Mouse (Mus musculus): Measurements from ENCODE around the gene Arid1b.
A peak's percentile ranks its signal among the peaks of the same experiment; 100 is the strongest.
"Not testable (repeated sequence)": the region's sequence is repeated elsewhere in the genome, so short reads cannot be mapped to it uniquely, and the experiment has no call there.

The Arid1b gene

DNA sequence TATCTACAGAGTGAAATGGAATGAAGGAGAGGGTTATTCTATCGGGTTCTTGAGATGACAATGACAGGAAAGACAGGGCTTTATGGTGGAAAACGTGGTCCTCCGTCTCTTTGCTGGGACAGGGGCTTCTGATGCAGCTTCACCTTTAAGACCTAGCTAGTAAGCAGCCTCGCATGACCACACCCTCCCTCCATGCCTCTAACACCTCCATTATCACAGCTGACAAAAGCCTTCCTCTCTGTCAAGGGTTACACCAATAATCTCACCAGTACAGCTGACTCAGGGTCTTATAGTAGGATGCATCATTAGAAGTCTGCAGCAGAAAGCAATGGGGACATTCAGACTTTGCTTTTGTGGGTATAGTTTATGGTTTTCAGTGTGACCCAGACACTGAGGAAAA is 116.0 kb downstream of the Arid1b start:
- DNase-seq (ENCODE audit: low read depth, low spot score): no peak

DNA sequence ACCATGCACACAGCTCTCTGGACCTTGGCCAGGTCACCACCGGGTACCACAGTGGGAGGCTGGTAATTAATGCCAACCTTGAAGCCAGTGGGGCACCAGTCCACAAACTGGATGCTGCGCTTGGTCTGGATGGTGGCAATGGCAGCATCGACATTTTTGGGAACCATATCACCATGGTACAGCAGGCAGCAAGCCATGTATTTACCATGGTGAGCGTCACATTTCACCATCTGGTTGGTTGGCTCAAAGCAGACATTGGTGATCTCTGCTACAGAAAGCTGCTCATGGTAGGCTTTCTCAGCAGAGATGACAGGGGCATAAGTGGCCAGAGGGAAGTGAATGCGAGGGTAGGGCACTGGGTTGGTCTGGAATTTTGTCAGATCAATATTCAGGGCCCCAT is 116.8 kb downstream of the Arid1b start:
- DNase-seq (ENCODE audit: low read depth, low spot score): not testable (repeated sequence)

DNA sequence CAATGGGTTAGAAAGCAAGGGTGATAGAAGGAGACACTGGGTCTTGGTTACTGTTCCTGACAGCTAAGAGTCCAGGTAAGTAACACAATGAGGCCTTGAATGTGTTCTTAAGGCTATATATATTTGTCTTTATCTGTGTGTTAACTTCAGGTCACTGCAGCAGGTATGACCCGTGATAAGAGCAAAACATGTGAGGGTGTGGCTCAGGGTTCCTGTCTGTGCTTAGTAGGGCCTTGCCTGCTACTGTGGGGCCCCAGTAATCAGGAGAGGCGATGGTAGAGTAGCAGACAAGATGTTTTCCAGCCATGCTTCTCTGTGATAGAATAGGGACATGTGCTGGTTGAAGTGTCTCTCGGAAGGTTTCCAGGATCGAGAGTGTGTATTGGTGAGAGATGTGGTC is 118.0 kb downstream of the Arid1b start:
- DNase-seq (ENCODE audit: low read depth, low spot score): no peak

DNA sequence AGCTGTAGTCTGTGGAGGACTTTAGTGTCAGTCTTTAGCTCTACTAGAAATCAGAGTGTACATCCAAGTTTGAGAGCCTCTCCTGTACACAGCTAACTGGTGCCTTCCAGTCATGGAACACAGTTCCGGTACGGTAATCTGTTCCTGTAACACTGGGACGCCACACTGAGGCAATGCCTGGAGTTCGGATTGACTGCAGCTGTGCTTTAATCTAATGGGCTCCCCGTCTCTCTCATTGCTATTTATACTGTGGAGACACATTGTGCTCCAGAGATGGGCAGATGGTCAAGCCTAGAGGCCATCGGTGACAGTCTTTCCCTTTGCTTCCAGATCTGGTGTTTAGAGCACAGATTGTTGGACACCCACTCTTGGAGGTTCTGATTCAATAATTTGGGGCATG is 121.8 kb downstream of the Arid1b start:
- DNase-seq (ENCODE audit: low read depth, low spot score): no peak

DNA sequence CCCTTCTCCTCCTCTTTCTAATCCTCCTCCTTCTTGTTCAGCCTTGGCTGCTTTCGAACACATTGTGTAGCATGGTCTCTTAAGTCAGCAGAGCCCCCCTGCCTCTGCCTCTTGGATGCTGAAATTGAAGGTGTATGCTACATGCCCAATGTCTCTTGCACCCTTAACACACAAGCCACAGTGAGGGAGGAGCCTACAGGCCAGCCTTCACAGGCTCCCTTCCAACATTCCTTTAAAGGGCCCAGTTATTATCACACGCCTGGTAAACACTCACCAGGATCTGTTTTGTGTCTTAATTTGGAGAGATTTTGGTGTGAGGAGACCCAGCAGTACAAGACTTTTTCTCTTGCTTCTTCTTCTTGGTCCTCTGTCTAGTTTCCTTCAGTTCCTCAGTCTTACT is 122.9 kb downstream of the Arid1b start:
- DNase-seq (ENCODE audit: low read depth, low spot score): no peak

DNA sequence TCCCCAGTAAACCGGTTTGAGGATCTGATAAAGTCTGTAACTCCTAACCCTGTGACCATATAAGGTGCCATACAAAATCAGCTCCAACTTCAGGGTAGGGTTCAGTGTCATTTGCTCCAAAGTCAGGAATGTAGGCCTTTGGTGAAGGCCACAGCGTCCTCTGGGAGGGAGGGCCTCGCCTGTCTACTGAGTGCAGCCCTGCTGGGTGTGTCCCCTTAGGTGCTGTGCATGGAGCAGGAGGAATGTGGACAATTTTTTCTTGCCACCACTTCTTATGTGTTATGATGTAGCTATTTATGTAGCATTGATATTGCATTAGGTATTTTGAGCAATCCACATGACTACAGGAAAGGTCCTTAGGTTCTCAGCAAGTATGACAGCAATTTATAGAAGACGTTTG is 124.0 kb downstream of the Arid1b start:
- DNase-seq (ENCODE audit: low read depth, low spot score): no peak

DNA sequence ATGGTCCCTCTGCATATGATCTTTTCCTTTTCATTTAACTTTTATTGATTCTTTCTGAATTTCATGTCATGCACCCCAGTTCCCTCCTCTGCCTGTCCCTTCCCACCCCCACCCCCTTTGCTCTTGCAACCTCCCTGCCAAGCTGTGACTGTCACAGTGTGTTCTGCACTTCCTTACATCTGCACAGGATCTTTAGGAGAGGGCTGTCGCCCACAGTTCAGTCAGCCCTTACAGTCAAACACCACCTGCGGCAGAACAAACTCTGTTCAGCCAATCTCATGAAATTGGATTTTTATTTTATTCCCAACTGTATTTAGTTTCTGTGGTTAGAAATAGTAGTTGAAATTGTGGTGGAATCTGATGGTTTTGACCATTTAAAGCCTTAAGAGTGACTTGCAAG is 130.5 kb downstream of the Arid1b start:
- DNase-seq (ENCODE audit: low read depth, low spot score): no peak

DNA sequence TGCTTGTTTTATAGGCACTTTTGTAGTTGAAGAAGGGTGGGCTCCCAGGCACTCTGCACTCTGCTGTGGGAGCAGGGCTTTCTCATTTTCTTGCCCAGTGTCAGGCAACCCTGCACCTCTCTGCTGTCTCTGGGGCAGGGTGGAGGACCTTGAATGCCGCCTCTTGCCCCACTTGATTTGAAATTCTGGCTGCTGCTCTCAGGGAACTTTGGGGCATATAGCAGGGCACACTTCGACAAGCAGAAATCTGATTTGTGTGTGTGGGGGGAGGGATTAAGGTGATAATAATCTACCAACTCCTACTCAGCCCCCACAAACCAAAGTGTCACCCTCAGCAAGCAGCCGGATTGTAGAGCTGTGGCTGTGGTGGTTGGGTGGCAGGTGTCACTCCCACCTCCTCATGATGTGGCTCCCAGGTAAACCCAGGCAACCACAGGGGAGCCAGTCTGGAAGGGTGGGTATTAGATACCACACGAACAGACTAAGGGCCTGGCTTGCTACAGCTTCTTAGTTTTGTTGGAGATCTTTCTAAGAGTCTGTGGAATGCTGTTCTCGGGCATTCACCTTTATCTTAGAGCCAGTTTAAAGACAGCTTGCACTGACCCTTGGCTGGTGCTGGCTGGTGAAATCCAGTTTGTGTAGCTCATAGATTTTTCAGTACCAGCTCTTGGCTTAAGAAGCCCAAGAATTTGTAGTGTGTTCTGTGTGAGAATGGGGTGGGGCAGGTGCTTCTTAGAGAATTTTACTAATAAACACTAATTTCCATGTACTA is 131.1 kb downstream of the Arid1b start:
- no peak for DNase-seq (ENCODE audit: low read depth, low spot score)

DNA sequence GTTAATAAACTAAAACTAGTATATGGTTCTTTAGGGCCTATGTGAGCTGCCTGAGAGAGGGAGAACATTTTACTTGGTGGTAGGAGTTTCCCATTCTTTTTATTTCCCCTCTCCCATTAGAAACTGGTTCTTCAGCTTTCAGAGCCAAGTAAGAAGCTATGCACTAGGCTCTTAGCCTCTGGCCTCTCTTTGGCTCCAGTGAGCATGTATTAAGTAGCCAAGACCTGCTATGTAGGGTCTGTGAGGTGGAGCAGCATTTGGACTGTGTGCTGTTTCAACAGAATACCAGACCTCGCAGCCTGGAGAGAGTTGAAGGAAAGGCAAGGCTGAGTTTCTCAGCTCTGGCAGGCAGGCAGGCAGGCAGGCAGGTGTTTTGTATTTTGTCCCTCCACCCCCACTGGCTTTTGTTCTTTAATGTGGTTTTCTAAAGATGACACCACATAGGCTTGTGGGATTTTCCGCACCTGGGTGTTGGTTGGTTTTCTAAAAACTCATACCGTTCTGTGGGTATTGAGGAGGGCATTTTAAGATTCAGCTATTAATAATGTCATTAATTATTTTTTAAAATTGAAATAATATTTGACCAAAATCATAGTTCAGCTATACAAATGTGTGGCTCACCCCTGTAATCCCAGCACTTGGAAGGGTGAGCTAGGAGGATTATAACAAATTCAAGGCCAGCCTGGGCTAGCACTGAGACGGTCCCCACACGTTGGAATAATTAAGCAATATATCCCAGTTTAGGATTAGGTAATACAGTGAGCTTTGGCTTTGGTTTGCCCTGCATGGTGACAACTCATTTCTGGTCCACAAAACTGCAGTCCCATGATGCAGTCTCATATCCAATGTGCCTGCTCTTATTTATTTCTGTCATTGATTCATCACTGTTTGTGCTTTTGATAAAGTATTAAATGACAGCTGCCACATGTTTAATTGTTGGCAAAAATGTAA is 132.0 kb downstream of the Arid1b start:
- no peak for DNase-seq (ENCODE audit: low read depth, low spot score)

DNA sequence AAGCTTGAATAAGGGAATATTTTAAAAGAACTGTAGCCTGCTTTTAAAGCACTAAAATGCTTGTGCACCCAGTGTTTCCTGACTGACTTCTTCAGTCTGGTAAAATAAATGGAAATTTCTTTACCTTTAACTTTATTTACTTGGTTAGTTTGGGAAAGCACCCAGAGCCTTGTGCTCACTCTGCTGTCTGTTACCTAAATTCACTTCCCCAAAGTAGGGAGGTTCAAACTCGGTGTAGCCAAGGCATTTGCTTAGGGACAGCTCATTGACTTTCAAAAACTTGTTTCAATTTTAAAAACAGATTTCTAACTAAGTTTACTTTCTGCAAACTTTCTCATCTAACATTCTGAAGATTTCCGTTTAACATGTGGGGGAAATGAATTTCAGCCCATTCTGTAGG is 135.5 kb downstream of the Arid1b start:
- DNase-seq (ENCODE audit: low read depth, low spot score): no peak

DNA sequence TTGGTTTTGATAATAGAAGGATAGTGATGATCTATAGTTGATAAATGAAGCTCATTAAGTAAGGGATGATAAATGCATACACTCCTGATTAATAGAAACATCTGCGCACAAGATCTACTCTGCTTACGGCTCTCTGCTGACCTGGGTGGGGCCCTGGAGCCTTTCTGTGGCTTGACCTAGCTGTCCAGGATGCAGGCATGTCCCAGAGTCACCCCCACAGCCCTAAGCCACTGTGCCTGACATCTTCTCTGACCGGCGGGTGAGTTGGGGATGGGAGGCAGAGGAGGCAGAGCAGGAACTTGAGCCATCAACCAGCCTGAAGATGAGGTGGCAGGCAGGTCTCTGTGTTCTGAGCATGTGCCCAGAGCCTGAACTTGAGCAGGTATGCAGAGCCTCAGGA is 136.0 kb downstream of the Arid1b start:
- no peak for DNase-seq (ENCODE audit: low read depth, low spot score)

DNA sequence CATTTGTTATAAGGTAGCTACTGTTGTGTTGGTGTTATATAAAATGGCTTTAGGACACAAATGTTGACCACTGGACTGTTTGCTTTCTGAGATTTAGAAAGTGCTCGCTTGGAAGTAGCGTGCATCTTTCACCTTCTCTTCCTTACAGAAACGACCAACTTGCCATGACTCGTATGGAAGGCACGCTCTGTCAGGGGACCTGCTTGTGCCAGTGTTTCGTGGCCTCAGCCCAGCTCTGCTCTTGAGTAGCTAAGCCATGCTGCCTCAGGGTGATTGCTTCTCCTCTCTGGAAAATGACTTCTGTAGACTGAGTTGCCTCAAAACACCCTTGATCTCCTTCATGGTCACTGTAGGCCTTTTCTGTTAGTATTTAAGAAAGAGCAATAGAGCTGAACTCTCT is 137.6 kb downstream of the Arid1b start:
- no peak for DNase-seq (ENCODE audit: low read depth, low spot score)

DNA sequence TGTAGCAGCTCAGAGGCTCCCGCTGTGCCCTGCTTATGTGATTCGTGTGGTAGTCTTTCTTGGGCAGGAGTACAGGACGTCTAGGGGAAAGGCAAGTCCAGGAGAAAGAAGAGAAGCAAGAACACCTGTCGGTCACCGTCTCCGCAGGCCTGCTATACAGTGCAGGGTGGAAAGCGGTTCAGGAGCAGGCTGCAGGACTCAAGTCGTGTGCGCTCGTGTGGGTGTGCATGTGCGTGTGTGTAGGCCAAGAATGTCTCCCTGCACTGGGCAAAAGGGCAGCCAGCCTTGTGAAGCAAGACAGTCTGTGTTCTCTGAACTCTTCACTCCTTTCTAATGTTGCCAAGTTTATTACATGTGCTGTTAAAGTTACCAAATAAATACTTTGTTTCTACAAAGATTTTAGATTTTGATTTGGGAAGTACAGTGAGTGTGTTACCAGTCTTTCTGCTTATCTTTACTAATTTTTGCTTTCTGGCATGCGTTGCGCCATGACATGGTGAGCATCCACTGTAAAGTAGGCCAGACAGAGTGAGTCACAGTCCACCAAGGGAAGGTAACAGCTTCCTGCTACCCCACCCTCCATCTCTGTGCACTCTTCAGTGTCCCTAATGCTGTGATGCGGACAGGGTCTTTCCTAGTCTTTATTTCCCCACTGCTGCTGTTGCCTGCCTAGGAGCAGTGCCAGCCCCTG is 138.3 kb downstream of the Arid1b start:
- DNase-seq (ENCODE audit: low read depth, low spot score): no peak

DNA sequence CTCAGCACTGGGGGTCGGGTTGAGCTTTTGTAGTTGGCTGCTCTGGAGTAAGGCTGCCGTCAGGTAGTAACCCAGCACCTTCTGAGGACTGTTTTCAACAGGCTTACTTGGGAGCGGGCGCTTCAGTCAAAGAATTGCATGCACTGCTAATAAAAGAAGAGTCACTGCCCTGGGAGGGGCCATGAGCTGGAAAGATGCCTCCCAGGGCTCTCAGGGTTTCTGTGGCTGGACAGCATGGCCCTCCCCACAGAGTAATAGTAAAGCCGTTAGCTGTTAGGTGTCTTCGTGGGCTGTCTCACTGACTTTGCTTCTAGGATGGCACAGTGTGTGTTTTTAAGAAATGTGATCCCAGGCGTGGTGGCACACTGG is 138.8 kb downstream of the Arid1b start:
- no peak for DNase-seq (ENCODE audit: low read depth, low spot score)

DNA sequence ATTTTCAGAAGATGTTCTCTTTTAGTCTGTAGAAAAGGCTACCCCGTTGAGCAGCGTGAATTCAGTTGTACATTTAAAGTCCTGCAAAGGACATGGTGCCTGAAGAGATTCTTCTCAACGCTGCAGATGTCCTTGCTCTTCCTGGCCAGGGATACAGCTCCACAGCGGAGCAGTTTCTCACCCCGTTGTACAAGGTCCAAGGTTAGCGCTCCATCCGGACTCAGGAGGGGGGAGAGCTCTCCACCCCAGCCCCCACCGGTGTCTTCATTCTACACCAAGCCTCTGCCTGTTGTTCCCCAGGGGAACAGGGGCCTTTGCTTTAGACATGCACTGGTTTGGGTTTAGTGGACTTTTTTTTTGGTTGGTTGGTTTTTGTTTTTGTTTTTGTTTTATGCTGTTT is 139.7 kb downstream of the Arid1b start:
- no peak for DNase-seq (ENCODE audit: low read depth, low spot score)

DNA sequence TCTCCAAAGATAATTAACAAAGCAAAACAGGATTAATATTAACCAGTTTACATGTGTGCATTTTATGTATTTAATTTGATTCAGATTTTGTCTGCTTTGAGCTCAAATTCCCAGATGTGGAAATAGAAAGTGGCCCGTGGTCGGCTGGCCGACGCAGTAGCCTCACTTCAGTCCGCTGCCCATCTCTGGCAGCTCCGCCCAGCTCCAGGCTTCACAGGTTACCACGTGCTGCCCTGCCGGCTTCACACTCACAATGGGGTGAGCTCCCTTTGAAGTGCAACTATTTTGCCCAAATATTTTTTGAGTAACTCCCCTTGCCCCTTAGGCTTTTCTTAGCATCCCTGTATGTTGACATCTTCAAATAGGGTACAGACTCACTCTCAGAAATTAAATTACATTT is 140.1 kb downstream of the Arid1b start:
- no peak for DNase-seq (ENCODE audit: low read depth, low spot score)

DNA sequence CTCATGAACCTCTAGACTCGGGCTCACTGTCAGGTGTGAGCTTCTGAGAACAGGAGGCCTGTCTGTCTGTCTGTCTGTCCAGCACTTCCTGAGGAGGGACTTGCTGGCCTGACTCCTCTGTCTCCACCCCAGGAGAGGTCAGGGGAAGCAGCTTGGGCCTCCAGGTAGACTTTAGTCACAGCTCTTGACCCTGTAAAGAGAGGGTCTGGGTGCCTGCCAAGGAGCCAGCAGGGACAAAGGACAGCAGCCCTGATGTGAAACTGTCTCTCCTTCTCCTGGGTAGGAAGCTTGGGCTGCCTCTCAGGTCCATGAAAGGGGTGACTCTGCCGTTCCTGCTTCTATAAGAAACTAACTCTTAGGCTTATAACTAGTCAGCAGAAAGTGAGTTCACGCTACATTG is 143.8 kb downstream of the Arid1b start:
- DNase-seq (ENCODE audit: low read depth, low spot score): no peak

DNA sequence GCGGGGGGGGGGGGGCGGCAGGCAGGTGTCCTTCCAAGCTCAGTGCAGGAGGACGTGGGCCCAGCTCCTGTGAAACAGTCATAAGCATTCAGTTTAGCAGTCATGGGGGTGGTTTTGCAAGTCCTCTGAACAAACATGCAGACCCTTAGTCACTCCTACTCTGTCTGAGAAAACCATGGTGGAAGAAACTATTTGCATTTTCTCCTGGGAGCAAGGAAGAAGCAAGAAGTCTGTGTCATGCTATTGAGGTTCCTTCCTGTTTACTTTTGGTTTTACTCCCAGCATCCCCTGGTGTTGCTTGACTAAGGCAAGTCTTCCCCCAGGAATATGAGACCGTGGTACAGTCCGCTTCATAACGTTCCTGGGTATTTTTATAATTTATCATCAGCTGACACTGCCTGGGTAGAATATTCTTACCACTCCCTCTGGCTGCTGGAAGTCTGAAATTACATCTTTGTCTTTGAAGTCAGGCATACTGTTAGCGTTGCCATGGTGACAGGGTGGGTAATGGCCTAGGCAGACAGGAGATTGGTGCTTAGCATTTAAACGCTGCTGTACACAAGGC is 144.6 kb downstream of the Arid1b start:
- DNase-seq (ENCODE audit: low read depth, low spot score): peak; percentile 91

DNA sequence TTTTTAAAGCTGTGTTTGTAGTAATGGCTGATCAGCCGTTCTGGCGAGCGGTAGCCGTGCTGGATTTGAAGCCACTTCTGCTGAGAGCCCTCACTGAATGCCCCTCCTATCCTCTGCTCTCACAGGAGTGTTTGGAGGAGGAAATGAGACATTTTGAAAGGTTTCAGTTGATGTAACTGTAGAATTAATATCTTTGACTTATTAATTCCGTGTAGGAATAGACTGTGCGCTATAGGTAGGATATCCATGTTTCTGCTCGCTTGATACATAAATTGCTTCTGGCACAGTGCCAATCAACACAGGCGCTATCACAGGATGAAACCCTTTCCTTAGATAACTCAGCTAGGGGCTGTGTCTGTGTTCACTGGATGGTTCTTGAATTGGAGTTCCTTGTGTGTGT is 145.4 kb downstream of the Arid1b start:
- DNase-seq (ENCODE audit: low read depth, low spot score): no peak

DNA sequence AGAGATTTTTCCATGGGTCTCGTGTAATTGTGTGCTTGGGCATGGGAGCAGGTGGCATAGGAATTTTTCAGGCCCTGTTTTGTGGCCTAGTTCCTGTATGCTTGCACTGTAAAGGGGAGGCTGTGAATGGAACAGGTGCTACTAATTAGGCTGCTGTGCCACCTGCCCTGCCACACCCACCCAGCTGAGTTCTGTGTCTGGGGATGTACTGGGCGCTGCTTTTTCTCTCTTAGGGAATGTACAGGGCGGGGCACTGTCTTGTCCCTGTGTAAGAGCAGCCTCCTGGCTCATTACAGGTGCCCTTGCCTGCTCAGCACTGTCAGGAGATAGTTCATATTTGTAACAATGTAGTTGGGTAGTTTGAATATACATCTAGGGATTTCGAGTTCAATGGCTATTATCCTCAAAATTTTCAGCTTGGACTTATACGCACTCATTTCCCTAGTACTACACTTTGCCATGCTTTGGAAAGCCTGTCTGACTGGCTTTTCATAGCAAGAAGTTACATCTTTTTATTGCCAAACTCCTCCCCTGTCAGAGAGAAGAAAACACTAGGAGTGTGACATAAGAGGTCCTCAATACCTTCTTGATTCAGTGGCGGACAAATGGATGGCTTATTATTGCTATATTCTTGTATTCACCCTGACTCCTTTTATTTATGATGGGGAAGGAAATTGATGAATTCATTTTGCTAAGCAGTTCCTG is 149.8 kb downstream of the Arid1b start:
- no peak for DNase-seq (ENCODE audit: low read depth, low spot score)

DNA sequence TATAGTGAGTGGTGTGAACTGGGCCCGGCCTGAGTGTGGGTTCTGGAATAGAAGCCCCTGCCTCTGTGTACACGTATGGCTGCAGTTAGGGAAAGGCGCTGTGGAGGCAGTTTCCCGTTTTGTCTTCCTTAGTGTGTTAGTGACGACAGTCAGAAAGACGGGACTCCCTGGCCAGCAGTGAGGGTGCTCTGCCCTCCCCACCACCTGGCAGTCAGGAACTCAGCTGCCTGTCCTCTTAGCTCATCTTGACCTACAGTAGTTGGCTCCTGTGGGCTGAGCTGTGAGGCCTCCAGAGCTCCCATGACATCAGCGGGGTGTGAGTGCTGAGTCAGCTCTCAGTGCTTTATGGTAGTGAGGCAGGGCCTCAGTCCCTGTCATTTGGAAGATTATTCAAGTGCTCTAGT is 156.5 kb downstream of the Arid1b start:
- no peak for DNase-seq (ENCODE audit: low read depth, low spot score)
